Mouse (Mus musculus) macrophage (primary cell): ENCODE results near the gene Gm17361. TPM values are rescaled to one million over a fixed set of nuclear protein-coding genes. Genes with fewer than 3 reads are reported as not detected.
"Not testable (repeated sequence)": the region's sequence is repeated elsewhere in the genome, so short reads cannot be mapped to it uniquely, and the experiment has no call there.

Experiments
- H3K27ac ChIP-seq: fragments of 350-480 bp; formaldehyde crosslinking; 2 replicates; pipeline ENCODE4 v1.9.0; 2021
- H3K36me3 ChIP-seq: fragments of 350-480 bp; formaldehyde crosslinking; 2 replicates; pipeline ENCODE4 v1.9.0; 2021; ENCODE audit errors: inconsistent target
- H3K4me3 ChIP-seq: fragments of 350-480 bp; formaldehyde crosslinking; 2 replicates; pipeline ENCODE4 v1.9.0; 2021; ENCODE audit errors: inconsistent target
- H3K79me2 ChIP-seq: fragments of 350-480 bp; formaldehyde crosslinking; 2 replicates; pipeline ENCODE4 v1.9.0; 2021; ENCODE audit errors: inconsistent target
- WGBS: methylation state at CpG from one replicate; pipeline ENCODE4 v1.1.7; 2026; ENCODE audit warnings: inconsistent platforms; ENCODE audit not compliant: missing documents; 5-methylcytosine and 5-hydroxymethylcytosine counted together
- polyA plus RNA-seq: library from polyadenylated mRNA; stranded (reverse); fragments of 250-400 nt; gene quantifications from 3 replicates; pipeline ENCODE4 v1.2.4, GENCODE M21; 2018; ENCODE audit warnings: inconsistent platforms
- total RNA-seq, 78 experiments: library from RNA; depleted of rRNA; stranded (reverse); fragments of 250-400 nt; gene quantifications; 1 replicate in 9 of 78; 2 replicates in 24 of 78; 3 replicates in 43 of 78; 4 replicates in 2 of 78; pipeline ENCODE4 v1.2.4; 2018; ENCODE audit warnings: inconsistent platforms in 56 of 78

Gm17361 gene
- not detected for total RNA-seq (2018; cell fraction: chromatin; rRNA removed)
- total RNA-seq (2018; cell fraction: cytosol; rRNA removed): not detected
- not detected for total RNA-seq (2018; cell fraction: nucleus; rRNA removed)
- not detected in 3 replicates for polyA plus RNA-seq

- not testable (repeated sequence) for H3K27ac ChIP-seq, H3K4me3 ChIP-seq, H3K36me3 ChIP-seq, H3K79me2 ChIP-seq
- no CpG with 5 or more reads among the region's 4 CpGs for WGBS
These were observed at the start of gene Gm17361 for GRCm38 (mm10) chrX:125003863-125004262. Gene Gm17361, plus strand, starts transcription at chrX:125004163.
